Mouse (Mus musculus): ENCODE measurements at regions not wholly inside any gene's neighbourhood (a gene's known extent, or its start where the extent isn't known, plus 50 kb on each side); places are given as distances from the start of the nearest gene placed in this dataset.

DNA sequence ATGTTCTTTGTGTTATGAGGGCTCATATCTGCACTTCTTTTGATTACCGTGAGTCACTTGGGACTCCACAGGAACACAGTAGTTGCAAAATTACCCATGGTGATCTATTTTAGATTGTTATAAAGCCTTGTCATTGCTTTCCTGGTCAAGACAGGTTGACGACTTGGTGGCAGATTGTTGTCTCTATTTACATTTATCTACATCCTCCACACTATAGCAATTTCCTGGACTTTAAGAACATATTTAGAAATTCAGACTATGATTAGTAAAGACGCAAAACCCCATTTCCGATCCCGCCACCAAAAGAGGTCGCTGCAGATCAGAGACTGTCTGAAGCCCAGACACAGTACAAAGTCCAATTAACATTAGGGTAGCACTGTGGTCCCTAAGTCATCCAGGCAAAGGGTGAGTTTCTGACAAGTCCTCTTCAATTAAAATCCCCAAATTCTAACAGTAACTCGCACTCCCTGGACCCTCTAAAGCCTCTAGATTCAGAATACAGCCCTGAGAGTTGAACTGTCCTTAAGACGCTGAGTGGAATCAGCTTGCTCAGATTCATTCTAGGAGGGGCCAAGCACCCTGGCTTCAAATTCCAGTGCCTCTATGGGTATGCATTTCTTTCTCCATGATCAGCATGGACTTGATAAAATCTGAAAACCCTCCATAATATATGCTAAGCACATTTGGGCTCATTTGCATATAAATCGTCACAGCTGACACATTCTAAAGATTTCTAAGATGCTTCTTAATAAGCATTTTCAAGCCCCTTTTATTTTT lies 461.9 kb upstream of the BC052040 start:
- DNase-seq (ENCODE audit: low read depth, low spot score), result no peak

DNA sequence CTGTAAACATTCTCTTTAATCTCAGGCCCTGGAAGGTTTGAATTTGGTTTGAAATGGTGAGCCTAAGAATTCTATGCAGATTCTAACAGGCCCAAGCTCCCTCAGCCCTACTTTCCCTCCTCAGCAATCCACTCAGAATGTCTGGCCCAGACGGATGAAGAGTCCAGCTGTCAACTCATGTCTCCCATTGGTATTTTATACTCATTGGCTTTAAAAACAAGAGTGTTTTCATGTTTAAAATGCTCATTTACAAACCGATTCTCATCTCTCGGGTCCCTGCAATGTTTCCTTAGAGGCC lies 461.4 kb upstream of the BC052040 start:
- no peak for DNase-seq (ENCODE audit: low read depth, low spot score)

DNA sequence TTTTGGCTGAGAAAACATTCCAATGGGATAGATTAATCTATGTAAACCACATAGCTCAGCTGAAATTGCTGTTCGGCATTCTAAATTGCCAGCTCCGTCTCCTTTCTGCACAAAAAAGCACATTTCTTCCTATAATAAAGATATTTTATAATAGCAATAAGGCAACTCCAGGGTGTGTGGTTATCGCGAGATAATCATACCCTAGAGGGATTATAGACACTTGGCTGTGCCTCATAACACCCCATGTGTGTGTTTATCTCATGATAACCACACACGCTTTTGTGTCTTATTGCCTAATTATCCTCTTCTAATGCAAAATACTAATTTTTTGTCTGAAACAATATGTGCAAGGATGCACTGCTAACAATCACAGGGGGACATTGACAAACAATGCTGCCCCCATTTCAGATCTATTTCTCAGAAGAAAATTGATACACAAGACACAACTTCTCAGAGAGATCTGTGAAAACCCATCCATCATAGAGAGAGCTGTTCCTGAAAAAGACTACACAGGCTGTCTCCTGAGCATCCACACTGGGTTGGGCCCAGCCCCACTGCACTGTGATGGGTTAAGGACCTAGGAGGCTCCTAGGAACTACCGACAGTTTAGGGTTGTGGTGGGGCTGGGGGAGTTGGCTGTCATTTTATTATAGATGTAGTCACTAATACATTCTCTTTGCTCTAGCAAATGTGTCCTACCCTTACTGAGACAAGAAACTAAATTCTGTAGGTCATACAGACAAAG lies 454.7 kb upstream of the BC052040 start:
- no peak for DNase-seq (ENCODE audit: low read depth, low spot score)

GRCm38 (mm10) chr2:115131746-115132145 lies 449.8 kb upstream of the BC052040 start:
- no peak for DNase-seq (ENCODE audit: low read depth, low spot score)

- DNase-seq (ENCODE audit: low read depth, low spot score), result no peak
These were observed 449.3 kb upstream of the BC052040 start for GRCm38 (mm10) chr2:115132165-115132592.

DNA sequence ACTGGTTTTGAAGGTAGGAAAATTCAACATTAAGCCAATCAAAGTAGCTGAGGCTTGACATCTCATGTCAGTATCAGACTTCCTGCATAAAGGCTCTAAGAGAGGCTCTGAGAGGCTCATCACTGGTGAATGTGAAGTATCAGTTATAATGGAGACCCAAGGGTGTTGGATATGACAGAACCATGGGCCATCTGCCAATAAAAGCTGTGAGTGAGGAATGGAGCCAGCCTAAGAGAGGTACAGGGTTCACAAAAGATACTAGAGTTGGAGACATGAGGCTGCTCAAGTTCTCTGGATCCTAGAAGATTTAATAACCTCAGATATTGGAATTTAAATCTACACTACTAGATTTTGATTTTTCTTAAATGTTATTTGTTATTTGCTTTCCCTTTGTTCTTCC lies 440.1 kb upstream of the BC052040 start:
- DNase-seq (ENCODE audit: low read depth, low spot score), result no peak

GRCm38 (mm10) chr2:115172111-115172510 lies 409.4 kb upstream of the BC052040 start:
- DNase-seq (ENCODE audit: low read depth, low spot score), result no peak

- no peak for DNase-seq (ENCODE audit: low read depth, low spot score)
These were observed 404.4 kb upstream of the BC052040 start for GRCm38 (mm10) chr2:115177076-115177475.

GRCm38 (mm10) chr2:115177896-115178295 lies 403.6 kb upstream of the BC052040 start:
- no peak for DNase-seq (ENCODE audit: low read depth, low spot score)

DNA sequence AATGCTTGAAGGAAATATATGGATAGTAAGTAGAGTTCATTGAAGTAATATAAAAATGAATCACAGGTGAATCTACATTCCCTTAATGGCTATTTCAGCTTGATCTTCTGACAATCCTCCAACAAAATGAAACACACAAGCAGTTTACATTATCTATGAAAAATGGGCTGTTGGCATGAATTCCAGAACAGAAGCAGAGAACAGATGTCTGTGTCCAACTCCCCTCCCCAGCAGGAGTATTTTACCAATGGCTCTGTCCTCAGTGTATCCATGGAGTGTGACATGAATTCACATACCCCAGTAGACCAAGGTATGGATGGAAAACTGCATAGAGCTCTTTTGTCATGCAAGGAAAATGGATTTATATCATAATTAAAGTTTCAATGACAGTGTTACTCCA lies 370.3 kb upstream of the BC052040 start:
- no peak for DNase-seq (ENCODE audit: low read depth, low spot score)

DNA sequence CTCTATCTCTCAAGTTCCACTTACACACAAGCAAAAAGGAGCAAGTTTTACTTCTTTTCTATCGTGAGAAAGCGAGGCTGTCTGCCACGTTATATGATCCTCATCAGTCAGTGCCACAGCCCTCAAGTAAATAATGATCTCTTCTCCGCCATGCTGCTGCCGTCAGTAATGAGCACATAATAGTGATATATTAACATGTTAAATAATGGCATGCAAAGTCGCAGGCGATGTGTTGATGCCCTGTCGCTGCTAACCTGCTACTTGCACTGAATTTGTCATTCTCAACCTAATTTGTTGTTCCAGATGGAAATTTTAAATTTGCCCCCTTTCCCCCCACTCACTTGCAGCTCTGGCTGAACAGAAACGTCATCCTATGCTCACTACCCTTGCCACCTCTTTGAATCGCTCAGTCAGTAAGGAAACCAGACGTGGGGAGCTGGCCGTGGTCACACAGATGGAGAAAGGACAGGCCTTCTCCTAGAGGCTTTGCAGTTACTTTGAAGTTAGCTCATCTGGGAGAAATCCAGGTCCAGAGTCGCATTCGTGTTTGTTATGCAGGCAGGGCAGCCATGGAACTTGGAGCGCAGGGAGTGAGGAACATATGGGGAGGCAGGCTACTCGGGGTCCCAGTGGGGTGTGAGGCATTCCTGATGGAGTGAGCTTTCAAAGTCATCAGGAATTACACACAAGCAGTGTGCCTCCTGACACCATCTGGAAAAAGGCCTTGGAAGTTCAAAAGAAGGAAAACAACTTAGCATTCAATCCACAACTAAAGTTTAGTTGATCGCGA lies 368.1 kb upstream of the BC052040 start:
- no peak for DNase-seq (ENCODE audit: low read depth, low spot score)

- no peak for DNase-seq (ENCODE audit: low read depth, low spot score)
These were observed 367.2 kb upstream of the BC052040 start for GRCm38 (mm10) chr2:115214292-115214691.

- DNase-seq (ENCODE audit: low read depth, low spot score), result no peak
These were observed 351.5 kb upstream of the BC052040 start for GRCm38 (mm10) chr2:115230041-115230440.

- no peak for DNase-seq (ENCODE audit: low read depth, low spot score)
These were observed 333.8 kb upstream of the BC052040 start for GRCm38 (mm10) chr2:115247673-115248072.

DNA sequence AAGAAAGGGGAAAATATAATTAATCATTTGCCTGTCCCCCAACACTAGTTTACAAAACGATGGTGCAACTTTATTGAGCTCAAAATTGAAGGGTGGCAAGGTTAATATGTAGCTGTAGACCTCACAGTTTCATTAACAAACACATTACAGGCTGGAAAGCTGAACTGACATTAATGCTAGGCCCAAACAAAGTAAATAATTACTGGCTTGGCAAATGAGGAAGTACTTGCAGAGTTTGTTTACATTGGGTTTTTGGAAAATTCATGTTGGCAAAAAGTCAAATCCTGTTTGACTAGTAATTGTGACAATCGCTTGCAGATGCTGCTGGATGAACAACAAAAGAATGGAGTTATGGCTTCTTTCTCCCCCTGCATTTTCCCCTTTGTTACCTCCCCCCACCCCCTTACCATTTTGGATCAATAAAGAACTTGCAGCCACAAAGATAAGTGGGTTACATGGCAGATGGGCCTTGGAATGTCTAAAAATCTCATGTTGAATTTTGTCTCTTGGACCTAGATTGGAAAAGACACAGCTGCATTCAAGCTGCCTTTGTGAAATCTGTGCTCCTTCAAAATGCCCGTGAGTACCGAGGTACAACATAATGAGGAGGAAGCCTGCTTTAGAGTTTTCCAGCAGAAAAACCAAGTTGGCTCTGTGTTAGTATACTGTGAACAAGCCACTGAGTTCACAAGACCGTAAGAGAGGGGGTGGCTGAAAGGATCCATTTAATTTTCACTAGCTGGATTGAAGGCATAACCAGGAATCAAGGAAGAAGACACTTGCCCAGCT lies 331.3 kb upstream of the BC052040 start:
- DNase-seq (ENCODE audit: low read depth, low spot score), result no peak

- no peak for DNase-seq (ENCODE audit: low read depth, low spot score)
These were observed 324.1 kb upstream of the BC052040 start for GRCm38 (mm10) chr2:115257391-115257790.

GRCm38 (mm10) chr2:115268247-115268646 lies 313.3 kb upstream of the BC052040 start:
- DNase-seq (ENCODE audit: low read depth, low spot score), result no peak

DNA sequence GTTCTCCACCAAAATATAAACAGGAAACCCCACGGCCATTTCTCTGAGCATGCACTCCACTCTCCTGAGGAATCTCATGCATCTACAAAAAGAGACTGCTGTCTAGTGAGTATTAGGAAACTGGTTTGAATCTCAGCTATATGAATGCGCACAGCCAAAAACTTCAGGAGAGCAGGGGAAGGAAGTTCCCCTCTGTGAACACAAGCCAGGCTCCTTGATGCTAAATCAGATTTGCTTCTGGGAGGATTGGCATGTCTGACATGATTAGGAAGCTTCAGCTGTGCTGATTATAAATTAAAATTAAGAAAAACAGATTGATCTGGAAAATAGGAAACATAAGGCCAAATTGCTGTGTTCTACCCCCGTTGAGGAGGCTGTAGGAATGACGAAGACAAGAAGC lies 304.1 kb upstream of the BC052040 start:
- no peak for DNase-seq (ENCODE audit: low read depth, low spot score)

DNA sequence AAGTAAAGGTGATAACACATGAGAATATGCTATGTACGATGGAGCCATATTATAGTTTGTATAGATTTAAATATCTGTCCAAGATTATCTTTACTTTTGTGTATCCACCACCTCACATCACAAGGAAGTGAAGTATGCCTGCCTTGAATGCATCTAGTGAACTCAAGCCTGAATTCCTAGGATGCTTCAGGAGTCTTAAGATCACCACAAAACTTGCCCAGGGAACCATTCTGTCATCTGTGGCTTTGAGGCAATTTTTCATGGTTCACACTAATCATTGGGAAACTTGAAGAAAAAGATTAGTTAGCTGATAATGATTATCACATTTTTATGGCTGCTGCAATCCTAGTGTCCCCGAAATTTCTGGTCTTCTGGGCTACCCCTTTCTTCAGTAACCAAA lies 288.5 kb upstream of the BC052040 start:
- no peak for DNase-seq (ENCODE audit: low read depth, low spot score)

GRCm38 (mm10) chr2:115297463-115297862 lies 284.1 kb upstream of the BC052040 start:
- no peak for DNase-seq (ENCODE audit: low read depth, low spot score)

- no peak for DNase-seq (ENCODE audit: low read depth, low spot score)
These were observed 274.3 kb upstream of the BC052040 start for GRCm38 (mm10) chr2:115307248-115307647.

Data from CD4-positive, CD25-positive, alpha-beta regulatory T cell, adult 2 months (primary cell).